Mouse (Mus musculus) T-helper 1 cell (primary cell): ENCODE data around the gene Arhgef2.

ENCODE experiments used
- in situ Hi-C: fragments of 300-600 bp; cut with MboI, MseI; formaldehyde crosslinking; loops from one replicate; pipeline ENCODE4 v1.15.1; 2025; ENCODE audit warnings: high pct_unique_total_duplicates

The Arhgef2 gene

GRCm38 (mm10) chr3:88620992-88621536, 15.3 kb downstream of the Arhgef2 start:
- in situ Hi-C loops = no loop called here

GRCm38 (mm10) chr3:88621537-88622112, 15.9 kb downstream of the Arhgef2 start:
- in situ Hi-C loops = no loop called here

GRCm38 (mm10) chr3:88622113-88622940, 16.6 kb downstream of the Arhgef2 start:
- in situ Hi-C loops = no loop called here

- in situ Hi-C loops = no loop called here
These were observed 17.2 kb downstream of the Arhgef2 start for GRCm38 (mm10) chr3:88622941-88623345.

- in situ Hi-C loops = no loop called here
These were observed 17.8 kb downstream of the Arhgef2 start for GRCm38 (mm10) chr3:88623346-88624135.

- in situ Hi-C loops = no loop called here
These were observed 18.6 kb downstream of the Arhgef2 start for GRCm38 (mm10) chr3:88624324-88624723.

GRCm38 (mm10) chr3:88624951-88625350, 19.2 kb downstream of the Arhgef2 start:
- in situ Hi-C loops = no loop called here

- in situ Hi-C loops = no loop called here
These were observed 19.8 kb downstream of the Arhgef2 start for GRCm38 (mm10) chr3:88625531-88625930.

- in situ Hi-C loops = no loop called here
These were observed 20.6 kb downstream of the Arhgef2 start for GRCm38 (mm10) chr3:88626316-88626715.

GRCm38 (mm10) chr3:88627114-88627513, 21.3 kb downstream of the Arhgef2 start:
- in situ Hi-C loops = no loop called here

- in situ Hi-C loops = no loop called here
These were observed 21.8 kb downstream of the Arhgef2 start for GRCm38 (mm10) chr3:88627535-88627934.

- in situ Hi-C loops = no loop called here
These were observed 23.0 kb downstream of the Arhgef2 start for GRCm38 (mm10) chr3:88628766-88629165.

GRCm38 (mm10) chr3:88629244-88629643, 23.5 kb downstream of the Arhgef2 start:
- in situ Hi-C loops = no loop called here

GRCm38 (mm10) chr3:88630018-88630417, 24.3 kb downstream of the Arhgef2 start:
- in situ Hi-C loops = loop anchor here (10.0 kb wide), 1 partner anchor 75 kb away; no protein-coding TSS in a partner anchor

- in situ Hi-C loops = loop anchor here (10.0 kb wide), 1 partner anchor 74 kb away; no protein-coding TSS in a partner anchor
These were observed 25.1 kb downstream of the Arhgef2 start for GRCm38 (mm10) chr3:88630849-88631341.

GRCm38 (mm10) chr3:88631921-88632587, 26.3 kb downstream of the Arhgef2 start:
- in situ Hi-C loops = loop anchor here (10.0 kb wide), 1 partner anchor 73 kb away; no protein-coding TSS in a partner anchor

GRCm38 (mm10) chr3:88633056-88633455, 27.3 kb downstream of the Arhgef2 start:
- in situ Hi-C loops = loop anchor here (10.0 kb wide), 1 partner anchor 72 kb away; no protein-coding TSS in a partner anchor

- in situ Hi-C loops = loop anchor here (10.0 kb wide), 1 partner anchor 69 kb away; no protein-coding TSS in a partner anchor
These were observed 29.9 kb downstream of the Arhgef2 start for GRCm38 (mm10) chr3:88635506-88636275.

- in situ Hi-C loops = loop anchor here (10.0 kb wide), 1 partner anchor 68 kb away; no protein-coding TSS in a partner anchor
These were observed 30.8 kb downstream of the Arhgef2 start for GRCm38 (mm10) chr3:88636555-88636986.

- in situ Hi-C loops = loop anchor here (10.0 kb wide), 1 partner anchor 68 kb away; no protein-coding TSS in a partner anchor
These were observed 31.4 kb downstream of the Arhgef2 start for GRCm38 (mm10) chr3:88637134-88637533.
